Mouse (Mus musculus) midbrain, embryonic 13.5 days (tissue): ENCODE results near the gene Lhfpl4. TPM values are rescaled to one million over a fixed set of nuclear protein-coding genes. Genes with fewer than 3 reads are reported as not detected.

Experiments used
- ATAC-seq: fragments of 200-750 bp; cut with Nextera tagmentation; 2 replicates; pipeline ENCODE4 v1.8.0; 2017; ENCODE audit warnings: mild to moderate bottlenecking, moderate TSS enrichment, moderate library complexity
- H3K27ac ChIP-seq: fragments of 300-500 bp; sonication (generic); 2 replicates; pipeline ENCODE4 v1.5.1; 2015; ENCODE audit warnings: inconsistent platforms, mild to moderate bottlenecking, moderate library complexity
- H3K27me3 ChIP-seq: fragments of 300-500 bp; sonication (generic); 2 replicates; pipeline ENCODE4 v1.6.1; 2015; ENCODE audit warnings: mild to moderate bottlenecking, inconsistent platforms
- H3K36me3 ChIP-seq: fragments of 300-500 bp; sonication (generic); 2 replicates; pipeline ENCODE4 v1.6.1; 2015; ENCODE audit warnings: mild to moderate bottlenecking, inconsistent platforms
- H3K4me1 ChIP-seq: fragments of 300-500 bp; sonication (generic); replicated peaks from 2 replicates; pipeline ENCODE4 v1.6.1; 2015; ENCODE audit warnings: inconsistent platforms
- H3K4me2 ChIP-seq: fragments of 300-500 bp; sonication (generic); replicated peaks from 2 replicates; pipeline ENCODE4 v1.6.1; 2015; ENCODE audit warnings: moderate library complexity, mild to moderate bottlenecking, inconsistent platforms
- H3K4me3 ChIP-seq: fragments of 300-500 bp; sonication (generic); replicated peaks from 2 replicates; pipeline ENCODE4 v1.5.1; 2015; ENCODE audit warnings: mild to moderate bottlenecking, inconsistent platforms
- H3K9ac ChIP-seq: fragments of 300-500 bp; sonication (generic); replicated peaks from 2 replicates; pipeline ENCODE4 v1.6.1; 2015; ENCODE audit warnings: mild to moderate bottlenecking, inconsistent platforms
- H3K9me3 ChIP-seq: fragments of 300-500 bp; sonication (generic); 2 replicates; pipeline ENCODE4 v1.6.1; 2016; ENCODE audit warnings: mild to moderate bottlenecking, inconsistent platforms
- WGBS: fragments of 180-500 bp; shearing (Covaris S2); methylation state at CpG from one replicate; pipeline ENCODE4 v1.1.7; 2015; 5-methylcytosine and 5-hydroxymethylcytosine counted together
- polyA plus RNA-seq: library from polyadenylated mRNA; unstranded; fragments of >200 nt; fragmentation: Nextera tagmentation; extraction: Ambion mirVana; gene quantifications from 2 replicates; pipeline ENCODE4 v1.2.1, GENCODE M21; 2015

Gene Lhfpl4
- polyA plus RNA-seq, result 55.0 and 55.5 TPM in 2 replicates

GRCm38 (mm10) chr6:113194841-113195595 lies at the start of gene Lhfpl4:
Gene Lhfpl4, minus strand, starts transcription at chr6:113195384.
- Histone ChIP-seq H3K27ac (peak within 1 kb of the TSS; percentile 82), H3K27me3 (peaks cover 5% of the 10 kb centered on the region; the same call in 1 of the 2 replicates), H3K4me1 (peaks cover 38% of the 10 kb centered on the region), H3K4me2 (peak within 1 kb of the TSS; percentile 88), H3K9ac (peak within 1 kb of the TSS; percentile 83), H3K4me3 (peak within 1 kb of the TSS; percentile 69), H3K9me3 (no peaks in the 10 kb centered on the region), H3K36me3 (peaks cover 5% of the 10 kb centered on the region; the same call in 1 of the 2 replicates)
- ATAC-seq, result peak; percentile 93
- 1% methylated on average over 54 of the region's 66 CpGs for WGBS

DNA sequence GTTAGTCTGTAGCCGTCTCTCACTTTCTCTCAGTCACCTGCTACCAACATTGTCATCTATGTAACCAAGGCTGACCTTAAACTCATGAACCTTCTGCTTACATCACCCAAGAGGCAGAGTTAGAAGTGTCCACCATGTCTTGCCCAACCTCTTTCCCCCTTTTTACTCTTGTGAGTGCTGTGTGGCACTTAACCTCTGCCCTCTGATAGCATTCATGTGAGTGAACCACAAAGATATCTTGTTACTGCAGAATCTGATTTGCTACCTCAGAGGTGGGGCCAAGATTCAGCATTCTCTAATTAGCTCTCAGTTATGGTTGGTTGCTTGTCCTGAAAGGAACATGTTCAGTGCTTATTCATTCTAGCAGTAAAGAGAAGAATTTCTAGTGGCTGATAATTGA lies 47.6 kb upstream of the Lhfpl4 start:
- H3K27ac ChIP-seq, result no peak overlapping the region
- no peak overlapping the region for H3K4me3 ChIP-seq
- WGBS, result 85% methylated on average over 1 of the region's 1 CpGs
- H3K9ac ChIP-seq, result no peak overlapping the region
- no peaks in the 10 kb centered on the region for H3K27me3 ChIP-seq
- no peaks in the 10 kb centered on the region for H3K9me3 ChIP-seq
- no peak for ATAC-seq
- H3K4me1 ChIP-seq, result peaks cover 13% of the 10 kb centered on the region
- H3K4me2 ChIP-seq, result no peak overlapping the region
- peaks cover 47% of the 10 kb centered on the region for H3K36me3 ChIP-seq

- H3K27ac ChIP-seq, result no peak overlapping the region
- H3K9ac ChIP-seq, result peak overlapping the region; percentile 88
- H3K36me3 ChIP-seq, result peaks cover 24% of the 10 kb centered on the region
- 0 out of 2 replicates have a peak, but pooled peaks have one; percentile 5 for ATAC-seq
- no peaks in the 10 kb centered on the region for H3K27me3 ChIP-seq
- H3K9me3 ChIP-seq, result no peaks in the 10 kb centered on the region
- peaks cover 16% of the 10 kb centered on the region for H3K4me1 ChIP-seq
- peak overlapping the region; percentile 95 for H3K4me2 ChIP-seq
- 52% methylated on average over 6 of the region's 6 CpGs for WGBS
- peak overlapping the region; percentile 94 for H3K4me3 ChIP-seq
These were observed 43.3 kb upstream of the Lhfpl4 start for GRCm38 (mm10) chr6:113238442-113238841.

DNA sequence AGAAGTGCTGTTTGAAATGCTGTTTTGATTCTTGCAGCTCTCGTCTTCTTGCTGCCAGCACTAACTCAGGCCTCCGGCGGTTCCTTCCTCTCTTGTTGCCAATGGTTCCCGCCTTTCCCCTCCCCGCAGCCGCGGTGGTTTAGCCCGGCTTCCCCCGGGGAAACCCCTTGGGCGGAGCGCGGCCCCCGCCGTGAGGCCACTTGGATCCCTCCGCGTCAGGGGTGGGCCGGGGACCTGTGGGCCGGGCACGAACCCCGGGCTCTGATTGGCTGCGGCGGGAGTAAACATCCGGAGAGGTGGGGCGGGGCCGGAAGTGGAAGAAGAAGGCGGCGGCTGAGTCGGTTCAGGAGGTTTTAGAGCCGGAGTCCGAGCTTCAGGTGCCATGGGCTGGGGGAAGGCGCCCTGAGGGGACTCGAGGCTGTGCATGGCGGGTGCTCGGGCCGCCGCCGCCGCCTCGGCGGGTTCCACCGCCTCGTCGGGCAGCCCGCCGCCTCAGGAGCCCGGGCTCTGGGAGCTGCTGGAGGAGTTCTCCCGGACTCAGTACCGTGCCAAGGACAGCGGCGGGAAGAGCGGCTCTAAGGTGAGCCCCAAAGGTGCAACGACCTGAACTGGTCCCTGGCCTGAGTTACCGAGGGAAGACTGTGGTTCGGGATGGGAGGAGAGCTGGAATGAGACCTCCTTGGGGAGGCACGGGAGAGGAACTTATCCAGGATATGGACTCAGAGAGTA lies 42.5 kb upstream of the Lhfpl4 start, which contains the start of gene Mtmr14:
TSS of gene Mtmr14 (plus strand) at position 302 of the 729 bp plus-strand sequence.
- Histone ChIP-seq H3K27ac (peak within 1 kb of the TSS; percentile 74), H3K4me3 (peak within 1 kb of the TSS; percentile 94), H3K36me3 (peaks cover 22% of the 10 kb centered on the region), H3K9ac (peak within 1 kb of the TSS; percentile 88), H3K27me3 (no peaks in the 10 kb centered on the region), H3K4me2 (peak within 1 kb of the TSS; percentile 95), H3K9me3 (no peaks in the 10 kb centered on the region), H3K4me1 (peaks cover 16% of the 10 kb centered on the region)
- WGBS, result under 1% methylated on average over 55 of the region's 55 CpGs
- ATAC-seq, result peak; percentile 97

GRCm38 (mm10) chr6:113235141-113235540 lies 40.0 kb upstream of the Lhfpl4 start:
- no peaks in the 10 kb centered on the region for H3K27me3 ChIP-seq
- no peak overlapping the region for H3K9ac ChIP-seq
- WGBS, result 71% methylated on average over 5 of the region's 5 CpGs
- H3K4me1 ChIP-seq, result peaks cover 16% of the 10 kb centered on the region
- H3K9me3 ChIP-seq, result no peaks in the 10 kb centered on the region
- H3K27ac ChIP-seq, result no peak overlapping the region
- peaks cover 3% of the 10 kb centered on the region; the same call in 1 of the 2 replicates for H3K36me3 ChIP-seq
- no peak overlapping the region for H3K4me2 ChIP-seq
- no peak overlapping the region for H3K4me3 ChIP-seq
- ATAC-seq, result no peak

- H3K9me3 ChIP-seq, result no peaks in the 10 kb centered on the region
- no peaks in the 10 kb centered on the region for H3K4me1 ChIP-seq
- H3K9ac ChIP-seq, result no peak overlapping the region
- no peak for ATAC-seq
- H3K27ac ChIP-seq, result no peak overlapping the region
- H3K36me3 ChIP-seq, result no peaks in the 10 kb centered on the region
- H3K27me3 ChIP-seq, result no peaks in the 10 kb centered on the region
- H3K4me3 ChIP-seq, result no peak overlapping the region
- no peak overlapping the region for H3K4me2 ChIP-seq
These were observed 31.5 kb upstream of the Lhfpl4 start for GRCm38 (mm10) chr6:113226705-113227104.

DNA sequence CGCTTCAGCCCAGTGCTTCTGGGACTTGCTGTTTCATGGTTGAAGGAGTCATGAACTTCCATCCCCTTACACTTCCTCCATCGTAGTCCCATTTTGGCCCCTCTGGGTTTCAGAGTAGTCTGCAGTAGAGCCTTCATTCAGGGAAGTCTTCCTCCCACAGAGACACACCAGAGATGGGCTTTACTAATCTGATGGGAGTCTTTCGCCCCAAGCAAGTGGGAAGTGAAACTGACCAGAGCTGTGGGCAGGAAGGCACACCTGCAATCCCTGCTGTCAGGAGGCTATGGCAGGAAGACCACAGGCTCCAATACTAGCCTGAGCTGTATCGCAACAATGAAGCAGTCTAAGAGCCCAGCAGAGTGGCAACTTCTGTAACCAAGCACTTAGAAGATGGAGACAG lies 30.6 kb upstream of the Lhfpl4 start:
- Histone ChIP-seq H3K4me1 (no peaks in the 10 kb centered on the region), H3K4me3 (no peak overlapping the region), H3K36me3 (no peaks in the 10 kb centered on the region), H3K27me3 (no peaks in the 10 kb centered on the region), H3K9me3 (no peaks in the 10 kb centered on the region), H3K27ac (no peak overlapping the region), H3K9ac (no peak overlapping the region), H3K4me2 (no peak overlapping the region)
- no peak for ATAC-seq
- 80% methylated on average over 4 of the region's 4 CpGs for WGBS

- no peak overlapping the region for H3K9ac ChIP-seq
- H3K27me3 ChIP-seq, result no peaks in the 10 kb centered on the region
- no peak overlapping the region for H3K27ac ChIP-seq
- WGBS, result 82% methylated on average over 2 of the region's 2 CpGs
- no peaks in the 10 kb centered on the region for H3K4me1 ChIP-seq
- no peak overlapping the region for H3K4me3 ChIP-seq
- no peak for ATAC-seq
- no peak overlapping the region for H3K4me2 ChIP-seq
- no peaks in the 10 kb centered on the region for H3K36me3 ChIP-seq
- H3K9me3 ChIP-seq, result 0 out of 2 replicates have a peak, but pooled peaks cover 3% of the 10 kb centered on the region
These were observed 21.1 kb upstream of the Lhfpl4 start for GRCm38 (mm10) chr6:113216280-113216679.

DNA sequence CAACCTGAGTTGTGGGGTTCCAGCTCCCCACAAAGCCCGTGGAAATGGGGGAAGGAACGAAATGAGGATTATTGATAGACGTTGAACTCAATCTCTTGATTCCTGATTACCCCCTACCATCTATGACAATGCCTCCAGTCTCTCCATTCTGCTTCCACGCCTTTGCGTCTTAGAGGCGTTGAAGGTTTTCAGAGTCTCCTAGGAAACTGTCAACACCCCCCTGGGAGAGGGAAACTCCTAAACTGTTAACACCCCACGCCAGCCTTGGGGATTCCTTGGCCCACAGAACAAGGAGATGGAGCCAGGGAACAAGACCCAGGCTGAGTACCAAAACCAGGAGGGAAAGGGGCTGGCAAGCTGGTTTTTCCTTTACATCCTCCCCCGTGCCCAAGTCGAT lies 410 bp upstream of the Lhfpl4 start:
- peaks cover 38% of the 10 kb centered on the region for H3K4me1 ChIP-seq
- H3K27ac ChIP-seq, result peak overlapping the region; percentile 82
- H3K9me3 ChIP-seq, result no peaks in the 10 kb centered on the region
- peak; percentile 16 for ATAC-seq
- H3K27me3 ChIP-seq, result peaks cover 5% of the 10 kb centered on the region; the same call in 1 of the 2 replicates
- H3K4me2 ChIP-seq, result peak overlapping the region; percentile 88
- WGBS, result 6% methylated on average over 9 of the region's 9 CpGs
- H3K4me3 ChIP-seq, result peak overlapping the region; percentile 69
- peak overlapping the region; percentile 83 for H3K9ac ChIP-seq
- H3K36me3 ChIP-seq, result peaks cover 5% of the 10 kb centered on the region; the same call in 1 of the 2 replicates

DNA sequence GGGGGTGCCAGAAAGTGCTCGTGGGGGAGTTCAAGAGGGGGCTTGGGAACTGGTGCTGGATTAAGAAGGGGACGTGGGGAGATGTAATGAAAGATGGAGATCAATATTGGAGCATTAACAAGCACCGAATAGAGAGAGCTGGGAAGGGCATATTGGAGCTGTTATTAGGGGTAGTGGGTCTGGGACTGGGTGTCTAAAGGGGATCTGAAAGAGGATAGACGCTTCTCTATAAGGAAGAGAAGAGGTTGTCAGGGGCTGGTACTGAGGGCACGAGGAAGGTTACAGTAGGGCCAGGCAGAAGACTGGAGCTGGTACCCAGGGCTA lies 705 bp downstream of the Lhfpl4 start:
- Histone ChIP-seq H3K36me3 (peaks cover 5% of the 10 kb centered on the region; the same call in 1 of the 2 replicates), H3K4me1 (peaks cover 38% of the 10 kb centered on the region), H3K4me2 (peak overlapping the region; percentile 88), H3K9me3 (no peaks in the 10 kb centered on the region), H3K27ac (peak overlapping the region; percentile 82), H3K9ac (peak overlapping the region; percentile 83), H3K27me3 (peaks cover 5% of the 10 kb centered on the region; the same call in 1 of the 2 replicates), H3K4me3 (peak overlapping the region; percentile 69)
- peak; percentile 57; the same call in 1 of the 2 replicates for ATAC-seq
- WGBS, result 3% methylated on average over 5 of the region's 5 CpGs

- Histone ChIP-seq H3K4me3 (peak overlapping the region; percentile 69), H3K9me3 (no peaks in the 10 kb centered on the region), H3K27ac (peak overlapping the region; percentile 46), H3K4me1 (peaks cover 38% of the 10 kb centered on the region), H3K36me3 (peaks cover 10% of the 10 kb centered on the region), H3K27me3 (peaks cover 5% of the 10 kb centered on the region; the same call in 1 of the 2 replicates), H3K9ac (peak overlapping the region; percentile 83), H3K4me2 (peak overlapping the region; percentile 88)
- ATAC-seq, result peak; percentile 63
- WGBS, result 2% methylated on average over 46 of the region's 46 CpGs
These were observed 1.3 kb downstream of the Lhfpl4 start for GRCm38 (mm10) chr6:113193765-113194460.
